Mouse (Mus musculus) megakaryocyte, embryonic 14.5 days (primary cell): ENCODE results near the gene Mfsd4a.

Experiments used
- FLI1 ChIP-seq: IDR thresholded peaks from 2 replicates; pipeline ENCODE4 v1.6.1; 2012; ENCODE audit warnings: low read length, inconsistent platforms, mixed read lengths
- GATA1 ChIP-seq: IDR thresholded peaks from 3 replicates; pipeline ENCODE4 v1.6.1; 2012; ENCODE audit warnings: mixed read lengths, low read length, inconsistent platforms, borderline replicate concordance

GRCm38 (mm10) chr1:132040201-132040621, 27.7 kb downstream of the Mfsd4a start:
- TF ChIP-seq GATA1 (no peak), FLI1 (no peak)
